Mouse (Mus musculus) hindbrain, embryonic 13.5 days (tissue): ENCODE data around the gene Cdk6. TPM values are rescaled to one million over a fixed set of nuclear protein-coding genes. Genes with fewer than 3 reads are reported as not detected.

Experiments
- ATAC-seq: fragments of 200-750 bp; cut with Nextera tagmentation; 2 replicates; pipeline ENCODE4 v1.8.0; 2017; ENCODE audit warnings: moderate TSS enrichment; ENCODE audit not compliant: low FRiP score
- H3K27ac ChIP-seq: fragments of 300-500 bp; sonication (generic); 2 replicates; pipeline ENCODE4 v1.5.1; 2015; ENCODE audit warnings: inconsistent platforms, mild to moderate bottlenecking, moderate library complexity
- H3K27me3 ChIP-seq: fragments of 300-500 bp; sonication (generic); 2 replicates; pipeline ENCODE4 v1.6.1; 2015; ENCODE audit warnings: mild to moderate bottlenecking, inconsistent platforms
- H3K36me3 ChIP-seq: fragments of 300-500 bp; sonication (generic); 2 replicates; pipeline ENCODE4 v1.6.1; 2015; ENCODE audit warnings: mild to moderate bottlenecking, inconsistent platforms
- H3K4me1 ChIP-seq: fragments of 300-500 bp; sonication (generic); replicated peaks from 2 replicates; pipeline ENCODE4 v1.6.1; 2015; ENCODE audit warnings: inconsistent platforms
- H3K4me2 ChIP-seq: fragments of 300-500 bp; sonication (generic); 2 replicates; pipeline ENCODE4 v1.6.1; 2015; ENCODE audit warnings: inconsistent platforms, mild to moderate bottlenecking, moderate library complexity
- H3K4me3 ChIP-seq: fragments of 300-500 bp; sonication (generic); 2 replicates; pipeline ENCODE4 v1.5.1; 2015; ENCODE audit warnings: mild to moderate bottlenecking, inconsistent platforms
- H3K9ac ChIP-seq: fragments of 300-500 bp; sonication (generic); 2 replicates; pipeline ENCODE4 v1.6.1; 2015; ENCODE audit warnings: mild to moderate bottlenecking, inconsistent platforms
- H3K9me3 ChIP-seq: fragments of 300-500 bp; sonication (generic); 2 replicates; pipeline ENCODE4 v1.6.1; 2016; ENCODE audit warnings: inconsistent platforms
- WGBS: fragments of 180-500 bp; shearing (Covaris S2); methylation state at CpG from one replicate; pipeline ENCODE4 v1.1.7; 2015; 5-methylcytosine and 5-hydroxymethylcytosine counted together
- polyA plus RNA-seq: library from polyadenylated mRNA; unstranded; fragments of >200 nt; fragmentation: Nextera tagmentation; extraction: Ambion mirVana; gene quantifications from 2 replicates; pipeline ENCODE4 v1.2.1, GENCODE M21; 2015

Gene Cdk6
- polyA plus RNA-seq, 1 experiment from 2014 or later: 11.8 TPM

DNA sequence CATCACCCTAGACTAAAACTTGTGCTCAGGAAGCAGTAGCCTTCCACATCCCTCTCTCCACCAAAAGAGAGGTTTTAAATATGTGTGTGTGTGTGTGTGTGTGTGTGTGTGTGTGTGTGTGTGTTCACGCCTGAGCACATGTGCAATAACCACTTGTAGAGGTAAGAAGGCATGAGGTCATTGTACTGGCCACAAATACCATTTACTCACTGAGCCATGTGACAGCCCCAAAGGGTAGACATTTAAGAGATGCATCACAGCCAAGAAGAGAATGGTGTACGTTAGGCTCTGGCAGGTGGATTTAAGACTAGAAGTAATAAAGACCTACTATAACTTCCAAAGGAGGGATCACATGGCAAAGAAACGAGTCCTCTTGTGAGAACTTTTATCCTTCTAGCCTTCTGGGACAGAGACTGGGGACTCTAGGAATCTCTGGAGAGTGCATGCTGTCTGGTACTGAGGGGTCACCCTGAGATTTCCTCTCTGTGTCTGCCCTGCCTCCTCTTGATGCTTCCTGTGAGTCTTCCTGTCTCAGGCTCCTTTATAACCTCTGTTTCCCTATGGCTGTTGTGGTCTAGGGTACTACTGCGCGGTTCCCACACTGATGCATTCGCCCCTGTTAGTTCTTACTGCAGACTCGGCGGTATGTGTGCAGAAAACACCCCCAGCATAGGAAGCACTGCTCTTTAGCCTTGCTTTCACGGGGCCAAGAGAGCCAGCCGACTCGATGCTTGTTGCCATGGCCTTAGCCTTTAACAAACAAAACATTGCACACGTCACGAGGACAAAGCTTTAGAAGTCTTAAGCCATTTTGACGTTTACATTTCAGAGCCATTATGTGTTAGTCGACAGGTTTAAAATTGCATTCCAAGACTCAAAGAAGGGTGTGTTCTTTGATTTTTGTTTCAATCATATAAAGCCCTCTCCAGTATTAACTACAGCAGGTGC lies 22.0 kb downstream of the Cdk6 start:
- 69% methylated on average over 15 of the region's 15 CpGs for WGBS
- no peak overlapping the region for H3K4me2 ChIP-seq
- no peaks in the 10 kb centered on the region for H3K27me3 ChIP-seq

DNA sequence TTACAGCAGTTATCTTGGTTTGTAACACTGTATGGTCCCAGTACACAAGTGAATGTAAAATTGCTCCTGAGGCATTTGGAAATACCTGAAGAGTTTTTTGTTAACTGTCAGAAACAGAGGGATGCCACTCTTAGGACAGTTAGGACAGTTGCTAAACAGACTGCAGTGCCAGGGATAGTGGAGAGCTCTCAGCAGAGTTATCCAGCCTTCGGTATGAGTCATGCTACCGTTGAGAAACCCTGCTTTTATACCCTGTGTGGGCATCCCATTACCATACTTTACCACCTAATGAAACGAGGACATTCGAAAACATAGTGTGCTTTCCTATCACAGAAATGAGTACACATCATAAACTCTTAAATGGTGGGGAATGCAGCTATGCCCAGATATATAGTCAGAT lies 25.8 kb downstream of the Cdk6 start:
- 93% methylated on average over 4 of the region's 4 CpGs for WGBS
- H3K9me3 ChIP-seq: no peaks in the 10 kb centered on the region
- no peak overlapping the region for H3K9ac ChIP-seq
- H3K36me3 ChIP-seq: no peaks in the 10 kb centered on the region
- no peaks in the 10 kb centered on the region for H3K4me1 ChIP-seq
- no peak overlapping the region for H3K4me3 ChIP-seq
- no peak for ATAC-seq
- no peaks in the 10 kb centered on the region for H3K27me3 ChIP-seq
- no peak overlapping the region for H3K27ac ChIP-seq
- no peak overlapping the region for H3K4me2 ChIP-seq

More for the DNA sequence above, 22.0 kb downstream of the Cdk6 start:
- H3K9me3 ChIP-seq: no peaks in the 10 kb centered on the region
- H3K9ac ChIP-seq: no peak overlapping the region
- no peak for ATAC-seq
- H3K27ac ChIP-seq: no peak overlapping the region
- no peak overlapping the region for H3K4me3 ChIP-seq
- H3K36me3 ChIP-seq: no peaks in the 10 kb centered on the region
- no peaks in the 10 kb centered on the region for H3K4me1 ChIP-seq

DNA sequence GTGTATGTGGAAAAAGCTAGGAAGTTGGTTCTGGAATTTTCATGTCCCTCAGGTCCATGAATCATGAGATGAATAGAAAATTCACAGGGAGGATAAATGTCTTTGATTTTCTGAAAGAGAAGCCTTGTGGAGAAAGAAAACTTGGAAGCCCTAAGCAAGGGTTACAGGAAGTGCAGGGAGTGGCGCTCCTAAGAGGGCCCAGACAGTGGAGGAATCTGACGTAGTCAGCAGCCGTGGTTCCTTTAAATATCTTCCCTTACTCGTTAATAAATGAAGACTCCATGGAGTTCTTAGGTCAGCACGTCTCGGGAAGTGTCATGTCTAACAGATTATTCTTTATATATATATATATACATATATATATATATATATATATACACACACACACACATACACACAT lies 28.0 kb downstream of the Cdk6 start:
- no peak overlapping the region for H3K9ac ChIP-seq
- no peak overlapping the region for H3K4me2 ChIP-seq
- no peaks in the 10 kb centered on the region for H3K27me3 ChIP-seq
- H3K36me3 ChIP-seq: no peaks in the 10 kb centered on the region
- H3K9me3 ChIP-seq: no peaks in the 10 kb centered on the region
- WGBS: 83% methylated on average over 6 of the region's 6 CpGs
- no peaks in the 10 kb centered on the region for H3K4me1 ChIP-seq
- no peak overlapping the region for H3K4me3 ChIP-seq
- ATAC-seq: no peak
- no peak overlapping the region for H3K27ac ChIP-seq

DNA sequence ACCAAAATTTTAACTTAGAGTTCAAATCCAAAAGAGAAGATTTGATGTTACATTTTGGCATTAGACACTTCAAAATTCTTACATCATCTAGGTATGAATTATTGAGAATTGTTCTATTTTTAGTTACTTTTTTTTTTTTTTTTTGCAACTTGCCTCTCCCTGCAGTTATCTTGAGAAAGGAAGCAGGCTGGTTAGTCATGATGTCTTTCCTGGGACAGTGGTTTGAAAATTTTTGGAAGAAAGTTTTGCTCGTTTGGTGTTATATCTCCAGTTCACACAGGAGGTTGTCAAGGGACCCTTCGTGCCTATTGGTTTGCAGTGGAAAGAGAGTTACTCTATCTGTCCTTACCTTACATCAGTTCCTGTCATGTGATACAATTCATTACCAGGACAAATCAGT lies 29.9 kb downstream of the Cdk6 start:
- Histone ChIP-seq H3K4me1 (no peaks in the 10 kb centered on the region), H3K27ac (no peak overlapping the region), H3K9me3 (no peaks in the 10 kb centered on the region), H3K27me3 (no peaks in the 10 kb centered on the region), H3K4me2 (no peak overlapping the region), H3K4me3 (no peak overlapping the region), H3K9ac (no peak overlapping the region), H3K36me3 (no peaks in the 10 kb centered on the region)
- WGBS: 91% methylated on average over 2 of the region's 2 CpGs
- ATAC-seq: no peak

DNA sequence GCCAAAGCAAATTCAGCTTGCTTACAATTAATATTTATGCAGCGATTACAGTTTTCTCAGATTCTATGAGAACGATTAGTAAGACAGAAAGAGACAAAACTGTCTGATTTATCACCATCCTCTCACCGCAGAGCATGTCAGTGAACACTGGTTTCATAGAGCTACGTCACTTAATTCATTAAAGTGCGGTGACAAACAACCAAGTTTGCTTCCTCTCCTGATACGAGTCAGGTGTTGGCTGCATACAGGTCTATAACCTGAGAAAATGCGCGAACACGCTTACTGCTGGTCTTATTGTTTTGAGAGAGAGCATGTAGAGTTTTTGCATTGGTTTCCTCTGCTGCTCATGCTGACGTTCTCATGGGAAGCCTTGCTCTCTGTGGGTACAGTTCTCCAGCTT lies 31.9 kb downstream of the Cdk6 start:
- Histone ChIP-seq H3K27ac (no peak overlapping the region), H3K9ac (no peak overlapping the region), H3K4me3 (no peak overlapping the region), H3K27me3 (no peaks in the 10 kb centered on the region), H3K4me2 (no peak overlapping the region), H3K36me3 (no peaks in the 10 kb centered on the region), H3K9me3 (no peaks in the 10 kb centered on the region), H3K4me1 (no peaks in the 10 kb centered on the region)
- ATAC-seq: no peak
- 92% methylated on average over 10 of the region's 10 CpGs for WGBS

DNA sequence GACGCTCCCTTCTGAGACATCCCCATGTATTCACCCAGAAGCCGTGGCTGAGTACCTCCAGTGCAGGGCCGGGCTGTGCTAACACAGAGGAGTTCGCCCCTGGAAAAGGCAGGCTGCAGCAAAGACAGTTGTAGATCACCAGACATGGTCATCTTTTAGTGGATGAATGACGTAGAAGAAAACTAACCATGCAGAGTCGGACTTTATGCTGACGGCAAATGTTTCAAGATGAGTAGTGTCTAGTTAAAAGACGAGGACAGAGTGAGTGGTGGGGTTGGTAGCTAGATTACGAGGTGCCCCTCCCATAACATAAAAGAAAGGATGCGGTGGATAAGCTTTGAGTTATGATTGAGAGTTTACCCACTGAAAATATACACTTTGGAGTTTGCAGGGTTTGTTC lies 33.5 kb downstream of the Cdk6 start:
- ATAC-seq: no peak
- Histone ChIP-seq H3K4me3 (no peak overlapping the region), H3K36me3 (no peaks in the 10 kb centered on the region), H3K4me1 (no peaks in the 10 kb centered on the region), H3K27me3 (no peaks in the 10 kb centered on the region), H3K27ac (no peak overlapping the region), H3K4me2 (no peak overlapping the region), H3K9me3 (no peaks in the 10 kb centered on the region), H3K9ac (no peak overlapping the region)
- WGBS: 89% methylated on average over 10 of the region's 10 CpGs

DNA sequence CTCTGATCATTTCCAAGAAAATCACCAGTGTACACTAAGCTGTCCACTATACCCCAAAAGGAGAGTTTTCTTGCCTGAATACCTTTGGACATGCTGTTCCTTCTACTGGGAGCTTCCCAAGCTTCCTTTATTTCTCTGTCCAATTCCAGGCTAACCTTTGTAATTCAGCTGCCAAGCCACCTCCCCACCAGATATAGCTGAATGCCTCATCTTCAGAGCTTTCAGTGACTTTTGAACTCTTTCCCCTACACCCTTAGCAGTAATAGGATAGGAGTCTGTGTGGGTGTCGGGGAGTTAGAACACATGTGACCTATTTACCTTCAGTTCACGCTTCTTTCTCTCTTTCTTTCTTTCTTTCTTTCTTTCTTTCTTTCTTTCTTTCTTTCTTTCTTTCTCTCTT lies 34.9 kb downstream of the Cdk6 start:
- no peak overlapping the region for H3K27ac ChIP-seq
- no peaks in the 10 kb centered on the region for H3K4me1 ChIP-seq
- ATAC-seq: no peak

DNA sequence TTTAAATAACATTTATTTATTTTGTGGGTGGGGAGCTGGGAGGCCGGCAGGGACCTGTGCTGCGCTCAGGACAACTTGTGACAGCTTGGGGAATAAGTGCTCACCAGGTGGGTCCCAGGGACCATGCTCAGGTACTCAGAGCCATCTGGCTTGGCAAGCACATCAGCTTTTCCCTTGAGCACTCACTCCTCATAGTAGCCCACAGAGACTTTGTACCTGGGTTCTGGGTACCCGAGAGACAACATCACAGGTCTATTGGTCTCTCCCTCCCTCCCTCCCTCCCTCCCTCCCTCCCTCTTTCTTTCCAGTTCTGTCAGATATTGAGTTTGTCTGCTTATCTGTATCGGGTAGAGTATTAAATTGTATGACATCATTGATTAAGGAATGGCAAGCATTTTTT lies 38.0 kb downstream of the Cdk6 start:
- no peak for ATAC-seq

More for the DNA sequence above, 34.9 kb downstream of the Cdk6 start:
- 87% methylated on average over 2 of the region's 2 CpGs for WGBS
- Histone ChIP-seq H3K4me2 (no peak overlapping the region), H3K9me3 (no peaks in the 10 kb centered on the region), H3K4me3 (no peak overlapping the region), H3K9ac (no peak overlapping the region), H3K36me3 (no peaks in the 10 kb centered on the region), H3K27me3 (no peaks in the 10 kb centered on the region)

DNA sequence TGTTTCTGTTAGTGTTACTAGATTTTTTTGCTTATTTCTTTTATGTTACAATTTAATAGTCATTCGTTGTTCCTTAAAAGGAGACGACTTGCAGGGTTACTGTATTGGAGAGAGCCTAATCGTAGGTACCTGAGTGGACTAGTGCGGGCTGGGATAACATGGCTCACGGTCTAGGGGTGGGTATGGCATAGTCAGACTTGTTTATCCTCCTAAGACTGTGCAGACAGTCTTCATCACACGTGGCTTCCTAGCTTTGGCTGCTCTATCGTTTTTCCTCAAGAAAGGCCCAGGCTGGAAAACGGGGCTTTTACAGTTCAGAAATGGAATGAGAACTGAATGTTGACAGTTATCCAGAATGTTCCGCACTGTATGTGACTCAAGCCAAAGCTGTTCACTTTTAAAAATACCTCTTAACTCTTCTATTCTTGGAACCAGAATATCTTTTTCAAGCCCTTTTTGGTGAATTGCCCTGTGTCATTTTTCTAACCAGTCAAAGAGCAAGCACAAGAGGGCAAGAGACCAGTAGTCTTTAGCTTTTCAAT lies 39.5 kb downstream of the Cdk6 start:
- H3K9me3 ChIP-seq: no peaks in the 10 kb centered on the region
- H3K27me3 ChIP-seq: no peaks in the 10 kb centered on the region
- WGBS: 90% methylated on average over 9 of the region's 9 CpGs
- H3K27ac ChIP-seq: no peak overlapping the region
- H3K9ac ChIP-seq: no peak overlapping the region
- H3K4me3 ChIP-seq: no peak overlapping the region
- H3K36me3 ChIP-seq: no peaks in the 10 kb centered on the region
- no peak overlapping the region for H3K4me2 ChIP-seq
- no peaks in the 10 kb centered on the region for H3K4me1 ChIP-seq
- ATAC-seq: no peak

More for the DNA sequence above, 38.0 kb downstream of the Cdk6 start:
- Histone ChIP-seq H3K36me3 (no peaks in the 10 kb centered on the region), H3K9me3 (no peaks in the 10 kb centered on the region), H3K27me3 (no peaks in the 10 kb centered on the region), H3K27ac (no peak overlapping the region), H3K4me3 (no peak overlapping the region), H3K4me1 (no peaks in the 10 kb centered on the region), H3K9ac (no peak overlapping the region), H3K4me2 (no peak overlapping the region)
- WGBS: 78% methylated on average over 4 of the region's 4 CpGs

DNA sequence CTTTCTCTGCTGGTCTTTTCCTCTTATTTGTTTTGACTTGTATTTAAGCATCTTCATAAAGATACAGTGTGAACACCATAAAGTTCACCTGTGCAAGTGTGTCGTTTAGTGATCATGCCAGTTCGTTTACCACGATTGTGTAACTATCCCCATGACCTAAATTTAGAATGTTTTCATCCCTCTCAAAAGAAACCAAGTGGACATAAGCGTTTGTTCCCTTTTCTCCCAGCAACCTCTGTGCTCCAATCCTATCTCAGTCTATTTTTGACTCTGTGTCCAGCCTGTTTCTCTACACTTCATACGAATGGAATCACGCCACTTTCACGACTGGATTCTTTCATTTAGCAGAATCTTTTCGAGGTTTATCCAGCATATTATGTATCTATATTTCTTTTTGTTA lies 40.5 kb downstream of the Cdk6 start:
- Histone ChIP-seq H3K4me3 (no peak overlapping the region), H3K4me1 (peaks cover 5% of the 10 kb centered on the region; the same call in 1 of the 2 replicates), H3K4me2 (no peak overlapping the region), H3K27me3 (no peaks in the 10 kb centered on the region), H3K27ac (no peak overlapping the region), H3K9ac (no peak overlapping the region), H3K36me3 (no peaks in the 10 kb centered on the region), H3K9me3 (no peaks in the 10 kb centered on the region)
- WGBS: 89% methylated on average over 8 of the region's 8 CpGs
- no peak for ATAC-seq

DNA sequence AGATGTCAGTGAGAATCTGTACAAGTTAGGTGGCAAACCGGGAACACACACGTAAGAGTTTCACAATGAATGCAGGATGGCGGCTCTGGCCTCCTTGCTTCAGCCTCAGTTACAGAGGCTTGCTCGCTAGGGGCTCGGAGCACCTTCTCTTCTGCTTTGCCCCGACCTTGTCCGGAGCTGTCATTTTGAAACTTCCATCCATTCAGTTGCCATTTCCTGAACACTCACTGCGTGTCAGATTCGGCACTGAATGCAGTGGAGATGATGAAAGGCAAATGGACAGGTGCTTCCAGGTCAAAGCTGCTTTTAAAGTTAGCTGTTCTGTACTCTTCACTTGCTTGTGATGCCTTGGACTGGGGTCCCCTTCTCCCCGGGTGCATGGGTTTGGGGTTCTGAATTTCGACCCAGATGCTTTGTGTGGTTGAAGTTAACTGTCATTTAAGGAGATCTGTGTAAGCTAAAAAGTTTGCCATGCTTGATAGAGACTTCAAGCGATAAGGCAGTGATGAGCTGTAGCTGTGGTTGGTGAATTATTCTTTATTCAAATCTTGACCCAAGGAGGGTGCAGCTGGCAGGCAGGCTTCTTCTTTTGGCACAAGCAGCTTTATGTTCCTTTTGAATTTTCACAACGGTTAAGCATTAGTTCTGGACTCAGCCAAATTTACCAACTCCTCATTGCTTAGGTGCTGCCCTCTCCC lies 41.2 kb downstream of the Cdk6 start:
- Histone ChIP-seq H3K27ac (no peak overlapping the region), H3K9me3 (no peaks in the 10 kb centered on the region), H3K36me3 (no peaks in the 10 kb centered on the region), H3K4me1 (peaks cover 5% of the 10 kb centered on the region; the same call in 1 of the 2 replicates), H3K9ac (no peak overlapping the region), H3K4me3 (no peak overlapping the region), H3K27me3 (no peaks in the 10 kb centered on the region), H3K4me2 (no peak overlapping the region)
- 79% methylated on average over 13 of the region's 13 CpGs for WGBS
- ATAC-seq: no peak

DNA sequence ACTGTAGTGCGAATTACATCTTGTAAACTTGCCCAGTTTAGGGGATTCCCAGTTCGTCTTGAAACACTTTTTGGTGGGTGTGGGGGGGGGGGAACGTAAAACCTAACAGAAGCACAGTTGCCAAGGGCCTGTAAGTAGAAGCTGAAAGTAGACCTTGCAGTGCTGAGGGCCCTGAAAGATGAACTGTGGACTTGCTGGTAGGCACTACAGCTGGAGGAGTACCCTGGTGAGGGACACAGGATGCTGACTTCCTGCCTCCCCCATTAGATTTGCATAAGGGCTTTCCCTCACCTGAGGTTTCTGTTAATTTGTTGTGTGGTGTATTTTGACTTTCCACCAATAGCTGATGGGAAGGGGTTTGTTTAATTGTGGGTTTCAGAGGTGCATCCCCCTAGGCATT lies 42.3 kb downstream of the Cdk6 start:
- ATAC-seq: no peak
- H3K4me2 ChIP-seq: no peak overlapping the region
- 78% methylated on average over 3 of the region's 3 CpGs for WGBS

More for the DNA sequence above, 42.3 kb downstream of the Cdk6 start:
- Histone ChIP-seq H3K4me1 (peaks cover 5% of the 10 kb centered on the region; the same call in 1 of the 2 replicates), H3K9ac (no peak overlapping the region), H3K27me3 (no peaks in the 10 kb centered on the region), H3K27ac (no peak overlapping the region), H3K36me3 (no peaks in the 10 kb centered on the region), H3K4me3 (no peak overlapping the region), H3K9me3 (no peaks in the 10 kb centered on the region)
